Mouse (Mus musculus) layer of hippocampus, adult 2 months (tissue): ENCODE results near the gene Gab2. TPM values are rescaled to one million over a fixed set of nuclear protein-coding genes. Genes with fewer than 3 reads are reported as not detected.
A peak's percentile ranks its signal among the peaks of the same experiment; 100 is the strongest.

Experiments used
- DNase-seq, 2 experiments: peaks; one replicate each; pipeline ENCODE4 v3.0.0; 2022; ENCODE audit warnings: low spot score in 2 of 2
- H3K27ac ChIP-seq: fragments of 200-600 bp; 2 replicates; pipeline ENCODE4 v1.8.1; 2022
- H3K4me3 ChIP-seq: fragments of 200-600 bp; 2 replicates; pipeline ENCODE4 v1.8.1; 2022; ENCODE audit warnings: mild to moderate bottlenecking
- CTCF ChIP-seq: fragments of 200-600 bp; conservative IDR thresholded peaks from 2 replicates; pipeline ENCODE4 v1.8.1; 2022; ENCODE audit warnings: antibody characterized with exemption, mild to moderate bottlenecking, moderate library complexity
- total RNA-seq, 2 experiments: library from RNA; stranded (reverse); gene quantifications; 2 replicates each; pipeline ENCODE4 v1.2.3; 2021

Gab2 gene
- total RNA-seq, 2 experiments from 2014 or later, result 12.2 to 13.6 TPM

GRCm38 (mm10) chr7:97302261-97302660 is 220.9 kb downstream of the Gab2 start:
- Histone ChIP-seq H3K27ac (no peak overlapping the region), H3K4me3 (no peak overlapping the region)
- TF ChIP-seq CTCF, result no peak
- no peak for DNase-seq

- no peak for TF ChIP-seq CTCF
- DNase-seq, result no peak
- no peak overlapping the region for H3K4me3 ChIP-seq
Measured at GRCm38 (mm10) chr7:97302876-97303275, 221.5 kb downstream of the Gab2 start.

GRCm38 (mm10) chr7:97303614-97304013 is 222.2 kb downstream of the Gab2 start:
- Histone ChIP-seq H3K4me3 (no peak overlapping the region), H3K27ac (no peak overlapping the region)
- DNase-seq, result no peak
- no peak for TF ChIP-seq CTCF

More at GRCm38 (mm10) chr7:97302876-97303275, 221.5 kb downstream of the Gab2 start:
- no peak overlapping the region for H3K27ac ChIP-seq

GRCm38 (mm10) chr7:97304471-97304870 is 223.1 kb downstream of the Gab2 start:
- Histone ChIP-seq H3K27ac (no peak overlapping the region), H3K4me3 (no peak overlapping the region)
- no peak for DNase-seq
- TF ChIP-seq CTCF, result no peak

GRCm38 (mm10) chr7:97305206-97305605 is 223.8 kb downstream of the Gab2 start:
- no peak overlapping the region for H3K27ac ChIP-seq
- DNase-seq, result no peak
- TF ChIP-seq CTCF, result no peak
- H3K4me3 ChIP-seq, result no peak overlapping the region

- no peak overlapping the region for H3K27ac ChIP-seq
- TF ChIP-seq CTCF, result no peak
- H3K4me3 ChIP-seq, result no peak overlapping the region
- no peak for DNase-seq
Measured at GRCm38 (mm10) chr7:97306813-97307212, 225.4 kb downstream of the Gab2 start.

GRCm38 (mm10) chr7:97307546-97307945 is 226.2 kb downstream of the Gab2 start:
- no peak overlapping the region for H3K4me3 ChIP-seq
- no peak for DNase-seq
- no peak overlapping the region for H3K27ac ChIP-seq
- TF ChIP-seq CTCF, result no peak

GRCm38 (mm10) chr7:97309461-97310340 is 228.3 kb downstream of the Gab2 start:
- TF ChIP-seq CTCF, result no peak
- no peak overlapping the region for H3K4me3 ChIP-seq
- no peak overlapping the region for H3K27ac ChIP-seq
- peak in 1 of 2 experiments; percentile 2 for DNase-seq

GRCm38 (mm10) chr7:97310341-97310635 is 228.9 kb downstream of the Gab2 start:
- DNase-seq, result peak in 1 of 2 experiments; percentile 7
- no peak for TF ChIP-seq CTCF
- no peak overlapping the region for H3K4me3 ChIP-seq
- no peak overlapping the region for H3K27ac ChIP-seq

GRCm38 (mm10) chr7:97311620-97312019 is 230.2 kb downstream of the Gab2 start:
- DNase-seq, result no peak
- no peak overlapping the region for H3K27ac ChIP-seq
- no peak overlapping the region for H3K4me3 ChIP-seq
- no peak for TF ChIP-seq CTCF

GRCm38 (mm10) chr7:97312196-97312595 is 230.8 kb downstream of the Gab2 start:
- no peak overlapping the region for H3K4me3 ChIP-seq
- no peak overlapping the region for H3K27ac ChIP-seq
- no peak for DNase-seq
- no peak for TF ChIP-seq CTCF

- no peak for DNase-seq
Measured at GRCm38 (mm10) chr7:97312856-97313255, 231.5 kb downstream of the Gab2 start.

GRCm38 (mm10) chr7:97313364-97313995 is 232.1 kb downstream of the Gab2 start:
- TF ChIP-seq CTCF, result no peak
- Histone ChIP-seq H3K4me3 (no peak overlapping the region), H3K27ac (no peak overlapping the region)
- DNase-seq, result no peak

More at GRCm38 (mm10) chr7:97312856-97313255, 231.5 kb downstream of the Gab2 start:
- Histone ChIP-seq H3K27ac (no peak overlapping the region), H3K4me3 (no peak overlapping the region)
- TF ChIP-seq CTCF, result no peak

GRCm38 (mm10) chr7:97314646-97315045 is 233.3 kb downstream of the Gab2 start:
- DNase-seq, result no peak
- Histone ChIP-seq H3K27ac (no peak overlapping the region), H3K4me3 (no peak overlapping the region)
- no peak for TF ChIP-seq CTCF
